18 mouse cellular contexts compared by ENCODE assay signal in the genomic region with DNA sequence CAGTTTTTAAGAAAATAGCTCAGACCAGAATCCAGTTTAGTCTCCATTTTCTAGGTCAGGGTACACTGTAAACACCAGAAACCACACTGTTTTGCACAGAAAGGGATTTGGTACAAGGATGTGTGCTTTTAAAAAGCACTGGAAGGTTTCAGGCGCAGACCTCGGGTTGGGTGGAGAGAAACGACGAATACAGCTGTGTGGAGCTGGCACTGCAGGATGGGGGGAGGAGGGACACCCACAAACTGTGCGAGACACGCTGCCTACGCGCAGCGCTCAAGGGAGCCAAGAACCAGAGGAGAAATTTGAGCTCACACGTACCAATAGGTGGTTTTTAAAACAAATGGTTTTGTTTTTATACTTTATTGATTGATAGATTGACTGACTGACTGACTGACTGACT. TPM values are rescaled to one million over a fixed set of nuclear protein-coding genes. Genes with fewer than 3 reads are reported as not detected.
A peak's percentile ranks its signal among the peaks of the same experiment; 100 is the strongest.
DNase-seq lines count a peak whose midpoint lies in the region; ATAC-seq lines count a peak whose summit lies in the region.
"Had no signal": no experiment of that assay in that cellular context is flagged by ENCODE, and none has a peak within 500 bp of the region (broad histone marks: within the 10 kb centered on the region; RNA-seq: fewer than 3 reads in every experiment).

No protein-coding gene starts in this region.

- WGBS in heart, embryonic 10.5 days = 87% methylated on average over 10 of the region's 10 CpGs

- H3K4me3 ChIP-seq in heart, embryonic 10.5 days = no peak overlapping the region
- H3K4me3 ChIP-seq: hindbrain, embryonic 10.5 days; kidney, embryonic 15.5 days had no signal

- no peaks in the 10 kb centered on the region for H3K27me3 ChIP-seq in heart, embryonic 10.5 days (ENCODE audit: insufficient read depth, poor library complexity, severe bottlenecking)
- H3K27me3 ChIP-seq: kidney, embryonic 15.5 days had no signal

- peak; percentile 84 for DNase-seq in heart, adult 11 months
- no peak for DNase-seq in heart, embryonic 10.5 days (ENCODE audit: low spot score)
- DNase-seq in left cerebral cortex, postnatal 25 days (ENCODE audit: low spot score in 2 of 2) = peak; percentile 59 to 71
- DNase-seq in thymus, postnatal 0 days (ENCODE audit: low spot score) = peak; percentile 78
- no peak for DNase-seq in adrenal gland, postnatal 10 days
- no peak for DNase-seq in lung, adult 18-20 months
- DNase-seq in urinary bladder, postnatal 14 days (ENCODE audit: low spot score) = no peak
- DNase-seq: adrenal gland, postnatal 25 days; B cell, adult 2 months; cerebellum, adult 9-10 months; embryo, embryonic 11 days; lung, postnatal 4 days had no signal

- no peak overlapping the region for H3K27ac ChIP-seq in heart, embryonic 10.5 days
- H3K27ac ChIP-seq: hindbrain, embryonic 10.5 days; kidney, embryonic 15.5 days; liver, embryonic 14.5 days had no signal

- H3K9me3 ChIP-seq in heart, embryonic 10.5 days = no peaks in the 10 kb centered on the region
- H3K9me3 ChIP-seq: G1E; hindbrain, embryonic 10.5 days; kidney, embryonic 15.5 days had no signal

- 0 out of 2 replicates have a peak, but pooled peaks cover 5% of the 10 kb centered on the region for H3K4me1 ChIP-seq in heart, embryonic 10.5 days
- H3K4me1 ChIP-seq: hindbrain, embryonic 10.5 days; kidney, embryonic 15.5 days had no signal

- no peaks in the 10 kb centered on the region for H3K36me3 ChIP-seq in heart, embryonic 10.5 days
- H3K36me3 ChIP-seq: G1E; hindbrain, embryonic 10.5 days; kidney, embryonic 15.5 days had no signal

- ATAC-seq in CD4-positive, CD25-positive, alpha-beta regulatory T cell, adult 4 months = peak; percentile 34
- ATAC-seq: inflammation-experienced regulatory T-cells, adult 6 months had no signal

- intact Hi-C loops in left cerebral cortex, postnatal 25 days (cut with DNase I) = no loop called here

RNA-seq across cellular contexts. Expression of gene Mef2a, which starts 40.0 kb away (rescaled TPM):
- polyA plus RNA-seq in heart, embryonic 10.5 days (2016; fragmentation: Nextera tagmentation; extraction: Ambion mirVana) = 45.7 and 69.6 TPM in 2 replicates
- polyA plus RNA-seq in CD4-positive, CD25-positive, alpha-beta regulatory T cell, adult 4 months (2017; shearing (Covaris generic)) = 10 to 100 TPM in 1 of 2 experiments, 1 to 10 TPM in 1; 9.9 to 11.3 TPM
- total RNA-seq in left cerebral cortex, postnatal 25 days (2021) = 100 to 1,000 TPM; 110 to 112 TPM
- 62.3 and 64.9 TPM in 2 replicates for polyA plus RNA-seq in thymus, postnatal 0 days (2015; fragmentation: Nextera tagmentation; extraction: Ambion mirVana)
- total RNA-seq in adrenal gland, postnatal 10 days (2021) = 10 to 100 TPM; 65.0 to 81.0 TPM

Comparison
In these comparisons a context has a peak if more than half of its experiments do, and no peak if none do; other contexts are left out.
1. DNase-seq: peak in heart, adult 11 months (single experiment), left cerebral cortex, postnatal 25 days (2 of 2) and thymus, postnatal 0 days (single experiment); none in heart, embryonic 10.5 days (single experiment), adrenal gland, postnatal 10 days (single experiment), lung, adult 18-20 months (0 of 2) and urinary bladder, postnatal 14 days (single experiment).